Mouse (Mus musculus): Measurements from ENCODE around the gene Gpr25. TPM values are rescaled to one million over a fixed set of nuclear protein-coding genes. Genes with fewer than 3 reads are reported as not detected.

Gene Gpr25
- polyA plus RNA-seq, 1 experiment from 2014 or later: not detected

DNA sequence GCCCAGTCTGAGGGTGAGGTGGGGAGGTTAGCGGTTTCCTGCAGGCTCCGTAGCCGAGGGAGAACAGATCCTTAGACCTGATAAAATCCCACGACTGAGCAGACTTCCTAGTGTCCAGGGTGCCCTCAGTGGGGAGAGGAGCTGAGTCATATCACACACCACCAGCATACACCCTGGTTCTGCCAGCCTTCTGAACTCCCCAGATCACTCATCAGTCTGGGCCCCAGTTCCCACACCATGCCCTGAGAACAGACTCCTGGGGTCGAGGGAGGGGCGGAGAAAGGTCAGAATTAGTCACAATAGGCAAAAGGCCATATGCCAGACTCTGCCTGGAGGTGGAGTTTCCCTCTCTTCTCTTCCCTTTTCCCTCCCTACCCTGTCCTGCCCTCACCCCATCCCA is 5.5 kb downstream of the Gpr25 start:
- H3K27ac ChIP-seq: 0 out of 2 replicates have a peak overlapping the region, but pooled peaks have one; percentile 36
- H3K36me3 ChIP-seq: no peaks in the 10 kb centered on the region
- H3K27me3 ChIP-seq (ENCODE audit: insufficient read depth, poor library complexity, severe bottlenecking): peaks cover 42% of the 10 kb centered on the region
- no peaks in the 10 kb centered on the region for H3K9me3 ChIP-seq
- WGBS: 24% methylated on average over 6 of the region's 6 CpGs
- peaks cover 19% of the 10 kb centered on the region for H3K4me1 ChIP-seq
- DNase-seq (ENCODE audit: low spot score): no peak
- no peak overlapping the region for H3K4me3 ChIP-seq

DNA sequence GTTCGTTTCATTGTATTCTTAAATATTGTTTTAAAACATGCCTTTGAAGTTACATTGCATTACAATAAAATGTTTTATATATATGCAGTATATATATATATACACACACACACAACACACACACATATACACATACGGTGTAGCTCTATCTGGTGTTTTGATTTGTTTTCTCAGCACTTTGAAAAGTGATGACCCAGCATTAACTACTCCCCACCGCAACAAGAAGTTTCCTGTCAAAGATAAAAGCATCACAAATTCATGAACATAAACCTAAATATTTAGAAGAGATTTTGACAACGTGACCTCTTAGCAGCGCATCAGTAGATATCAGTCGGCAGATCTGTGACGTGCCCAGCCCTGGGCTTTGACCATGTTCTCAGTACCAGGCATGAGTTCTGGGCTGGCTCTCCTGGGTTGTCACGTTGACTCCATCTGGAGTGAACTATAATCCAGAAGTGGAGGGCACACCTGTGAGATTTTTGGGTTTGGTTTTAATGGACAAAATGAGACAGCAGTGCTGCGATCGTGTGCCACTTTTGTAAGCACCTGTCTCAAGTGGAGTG is 6.1 kb downstream of the Gpr25 start:
- H3K9me3 ChIP-seq: no peaks in the 10 kb centered on the region
- H3K4me1 ChIP-seq: peaks cover 13% of the 10 kb centered on the region
- 80% methylated on average over 10 of the region's 10 CpGs for WGBS

DNA sequence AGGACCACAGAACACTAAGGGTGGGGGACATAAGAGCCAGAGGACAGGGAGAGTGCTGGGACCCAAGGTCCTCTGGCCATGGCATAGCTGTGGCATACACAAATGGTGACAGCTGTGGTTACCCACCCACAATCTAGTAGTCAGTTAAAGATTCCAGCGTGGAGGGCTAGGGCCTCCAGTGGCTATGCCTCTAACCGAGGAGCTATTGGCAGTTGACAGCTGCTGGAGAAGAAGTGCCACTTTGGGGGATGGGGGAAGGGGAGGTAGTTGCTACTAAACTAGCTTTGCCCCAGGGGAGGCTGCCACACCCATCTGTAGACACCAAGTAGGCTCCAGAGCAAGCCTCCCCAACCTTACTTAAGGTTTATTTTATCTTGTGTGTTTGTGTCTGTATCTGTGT is 7.2 kb downstream of the Gpr25 start:
- H3K4me1 ChIP-seq: peaks cover 12% of the 10 kb centered on the region
- H3K9me3 ChIP-seq: no peaks in the 10 kb centered on the region
- H3K36me3 ChIP-seq: no peaks in the 10 kb centered on the region
- H3K27ac ChIP-seq: no peak overlapping the region
- 15% methylated on average over 2 of the region's 2 CpGs for WGBS
- DNase-seq (ENCODE audit: low spot score): no peak
- no peak overlapping the region for H3K4me3 ChIP-seq
- peaks cover 25% of the 10 kb centered on the region for H3K27me3 ChIP-seq (ENCODE audit: insufficient read depth, poor library complexity, severe bottlenecking)

More for the DNA sequence above, 6.1 kb downstream of the Gpr25 start:
- Histone ChIP-seq H3K27me3 (ENCODE audit: insufficient read depth, poor library complexity, severe bottlenecking) (peaks cover 36% of the 10 kb centered on the region), H3K36me3 (no peaks in the 10 kb centered on the region), H3K4me3 (no peak overlapping the region), H3K27ac (no peak overlapping the region)
- no peak for DNase-seq (ENCODE audit: low spot score)

DNA sequence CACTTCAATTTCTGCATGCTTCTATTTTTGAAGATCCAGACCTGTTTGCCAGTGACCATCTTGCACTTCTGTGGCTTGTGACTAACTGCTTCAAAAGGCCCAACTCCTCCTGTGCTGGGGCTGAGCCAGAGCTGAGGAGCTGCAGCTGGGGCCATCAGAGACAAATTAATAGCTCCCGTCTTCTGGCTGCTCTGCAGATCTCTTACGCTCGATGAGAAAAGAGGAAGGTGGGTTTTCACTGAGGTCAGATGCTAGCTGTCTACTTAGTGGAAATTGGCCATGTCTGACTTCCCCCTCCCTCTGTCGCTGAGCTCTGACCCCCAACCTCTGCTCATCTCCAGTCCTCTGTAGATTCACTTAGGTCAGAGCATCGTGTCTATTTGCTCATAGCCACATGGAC is 11.0 kb downstream of the Gpr25 start:
- H3K4me3 ChIP-seq: no peak overlapping the region
- H3K9me3 ChIP-seq: no peaks in the 10 kb centered on the region
- no peak for DNase-seq (ENCODE audit: low spot score)
- H3K27ac ChIP-seq: no peak overlapping the region
- no peaks in the 10 kb centered on the region for H3K4me1 ChIP-seq
- no peaks in the 10 kb centered on the region for H3K27me3 ChIP-seq (ENCODE audit: insufficient read depth, poor library complexity, severe bottlenecking)
- 66% methylated on average over 5 of the region's 5 CpGs for WGBS
- H3K36me3 ChIP-seq: no peaks in the 10 kb centered on the region

DNA sequence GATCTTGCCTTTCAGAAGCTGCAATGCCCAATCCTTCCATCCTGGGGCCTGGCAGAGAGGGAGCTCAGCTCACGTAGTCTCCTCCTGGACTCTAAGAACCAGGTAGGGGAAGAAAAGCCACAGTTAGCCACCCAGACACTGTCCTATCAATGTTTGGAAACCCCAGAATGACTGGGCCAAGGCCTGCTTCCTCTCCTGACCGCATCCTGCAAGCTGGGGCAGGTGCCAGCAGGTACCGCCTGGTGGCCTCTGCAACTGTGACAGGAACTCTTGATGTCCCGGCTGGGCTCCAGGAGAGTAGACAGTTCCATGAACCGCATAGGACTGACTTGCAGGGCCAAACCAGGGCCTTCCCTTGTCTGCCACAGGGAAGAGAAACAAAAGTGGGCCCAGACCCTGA is 13.3 kb downstream of the Gpr25 start:
- WGBS: 85% methylated on average over 5 of the region's 5 CpGs
- no peak for DNase-seq (ENCODE audit: low spot score)
- H3K9me3 ChIP-seq: no peaks in the 10 kb centered on the region

DNA sequence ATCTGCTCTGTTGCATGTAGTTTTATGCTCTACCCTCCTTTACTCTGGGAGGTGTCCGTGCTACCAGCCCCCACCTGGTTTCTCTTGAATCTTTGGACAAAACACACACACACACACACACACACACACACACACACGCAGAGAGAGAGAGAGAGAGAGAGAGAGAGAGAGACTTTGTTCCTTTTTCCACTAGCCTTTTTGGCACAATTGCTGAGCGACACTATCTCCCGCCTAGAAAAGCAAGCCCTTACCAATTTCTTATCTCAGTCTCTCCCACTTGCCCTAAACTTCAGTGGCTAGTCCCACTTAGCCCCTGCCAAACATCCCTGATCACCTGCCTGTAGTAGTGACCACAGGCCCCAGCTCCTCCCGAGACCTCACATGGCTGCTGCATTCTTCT is 16.2 kb downstream of the Gpr25 start:
- no peak overlapping the region for H3K4me3 ChIP-seq
- H3K27me3 ChIP-seq (ENCODE audit: insufficient read depth, poor library complexity, severe bottlenecking): no peaks in the 10 kb centered on the region
- H3K27ac ChIP-seq: no peak overlapping the region
- H3K9me3 ChIP-seq: no peaks in the 10 kb centered on the region
- no peaks in the 10 kb centered on the region for H3K36me3 ChIP-seq
- DNase-seq (ENCODE audit: low spot score): no peak
- no peaks in the 10 kb centered on the region for H3K4me1 ChIP-seq
- WGBS: 79% methylated on average over 5 of the region's 5 CpGs

More for the DNA sequence above, 13.3 kb downstream of the Gpr25 start:
- H3K27ac ChIP-seq: peak overlapping the region; percentile 22; the same call in 1 of the 2 replicates
- H3K27me3 ChIP-seq (ENCODE audit: insufficient read depth, poor library complexity, severe bottlenecking): no peaks in the 10 kb centered on the region
- H3K4me3 ChIP-seq: no peak overlapping the region
- H3K36me3 ChIP-seq: no peaks in the 10 kb centered on the region
- H3K4me1 ChIP-seq: no peaks in the 10 kb centered on the region

DNA sequence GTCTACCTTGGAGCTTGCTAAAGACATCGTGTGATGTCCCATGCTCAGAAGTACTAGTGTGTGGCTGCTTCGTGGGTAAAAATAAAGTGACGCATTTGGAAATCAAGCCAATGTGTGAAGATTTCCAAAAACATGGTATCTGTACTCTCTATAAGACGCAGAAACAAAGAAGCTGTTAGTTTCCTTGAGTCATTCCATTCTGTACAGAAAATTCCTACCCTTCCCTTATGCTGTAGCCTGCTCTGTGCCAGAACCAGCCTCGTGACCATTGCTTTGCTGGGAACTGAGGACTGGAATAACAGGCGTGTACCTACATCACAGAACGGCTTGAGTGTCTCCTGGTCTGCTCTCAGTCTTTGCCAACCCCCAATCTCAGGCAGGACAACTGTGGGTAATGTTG is 18.9 kb downstream of the Gpr25 start:
- Histone ChIP-seq H3K27me3 (ENCODE audit: insufficient read depth, poor library complexity, severe bottlenecking) (no peaks in the 10 kb centered on the region), H3K4me1 (no peaks in the 10 kb centered on the region), H3K36me3 (no peaks in the 10 kb centered on the region), H3K9me3 (no peaks in the 10 kb centered on the region), H3K4me3 (no peak overlapping the region), H3K27ac (no peak overlapping the region)
- WGBS: 84% methylated on average over 7 of the region's 7 CpGs
- no peak for DNase-seq (ENCODE audit: low spot score)

DNA sequence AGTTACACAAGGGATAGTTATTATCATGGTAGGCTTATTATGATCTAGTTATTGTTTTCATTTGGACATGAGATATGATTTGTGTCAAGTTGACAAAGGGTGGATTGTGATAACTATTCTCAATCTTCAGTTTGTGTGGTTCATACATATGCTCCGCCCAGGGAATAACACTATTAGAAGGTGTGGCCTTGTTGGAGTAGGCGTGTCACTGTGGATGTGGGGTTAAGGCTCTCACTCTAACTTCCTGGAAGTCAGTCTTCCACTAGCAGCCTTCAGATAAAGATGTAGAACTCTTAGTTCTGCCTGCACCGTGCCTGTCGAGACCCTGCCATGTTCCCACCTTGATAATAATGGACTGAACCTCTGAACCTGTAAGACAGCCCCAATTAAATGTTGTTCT is 22.2 kb downstream of the Gpr25 start:
- H3K9me3 ChIP-seq: no peaks in the 10 kb centered on the region
- H3K27me3 ChIP-seq (ENCODE audit: insufficient read depth, poor library complexity, severe bottlenecking): peaks cover 19% of the 10 kb centered on the region; the same call in 1 of the 2 replicates
- H3K4me1 ChIP-seq: peaks cover 13% of the 10 kb centered on the region
- no peak overlapping the region for H3K4me3 ChIP-seq
- no peak for DNase-seq (ENCODE audit: low spot score)
- H3K27ac ChIP-seq: no peak overlapping the region
- H3K36me3 ChIP-seq: no peaks in the 10 kb centered on the region
- 85% methylated on average over 4 of the region's 4 CpGs for WGBS

DNA sequence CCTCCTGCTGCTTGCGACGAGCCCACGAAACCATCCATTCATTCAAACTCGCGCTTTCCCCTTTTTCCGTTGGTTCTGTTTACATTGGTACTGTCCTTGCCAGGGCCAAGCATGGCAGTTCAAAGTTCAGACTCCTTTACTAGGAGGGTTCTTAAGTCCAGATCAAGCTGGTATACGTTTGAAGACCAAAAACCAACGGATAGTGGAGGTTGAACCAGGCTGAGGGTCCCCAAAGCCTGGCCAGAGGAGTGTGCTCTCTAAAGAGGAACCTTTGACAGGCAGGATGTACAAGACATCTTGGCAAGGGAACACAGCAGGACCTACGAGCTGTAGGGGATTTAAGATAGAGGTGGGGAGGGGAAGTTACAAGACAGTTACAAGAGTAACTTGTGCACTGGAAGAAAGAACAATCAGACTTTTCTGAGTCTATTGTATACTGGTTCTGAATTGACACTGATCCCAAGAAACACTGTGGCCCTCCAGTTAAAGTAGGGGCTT is 26.0 kb downstream of the Gpr25 start:
- 3% methylated on average over 9 of the region's 9 CpGs for WGBS
- no peak for DNase-seq (ENCODE audit: low spot score)
- Histone ChIP-seq H3K4me1 (peaks cover 40% of the 10 kb centered on the region), H3K27ac (peak overlapping the region; percentile 82), H3K27me3 (ENCODE audit: insufficient read depth, poor library complexity, severe bottlenecking) (peaks cover 56% of the 10 kb centered on the region), H3K4me3 (peak overlapping the region; percentile 70), H3K36me3 (no peaks in the 10 kb centered on the region), H3K9me3 (no peaks in the 10 kb centered on the region)

DNA sequence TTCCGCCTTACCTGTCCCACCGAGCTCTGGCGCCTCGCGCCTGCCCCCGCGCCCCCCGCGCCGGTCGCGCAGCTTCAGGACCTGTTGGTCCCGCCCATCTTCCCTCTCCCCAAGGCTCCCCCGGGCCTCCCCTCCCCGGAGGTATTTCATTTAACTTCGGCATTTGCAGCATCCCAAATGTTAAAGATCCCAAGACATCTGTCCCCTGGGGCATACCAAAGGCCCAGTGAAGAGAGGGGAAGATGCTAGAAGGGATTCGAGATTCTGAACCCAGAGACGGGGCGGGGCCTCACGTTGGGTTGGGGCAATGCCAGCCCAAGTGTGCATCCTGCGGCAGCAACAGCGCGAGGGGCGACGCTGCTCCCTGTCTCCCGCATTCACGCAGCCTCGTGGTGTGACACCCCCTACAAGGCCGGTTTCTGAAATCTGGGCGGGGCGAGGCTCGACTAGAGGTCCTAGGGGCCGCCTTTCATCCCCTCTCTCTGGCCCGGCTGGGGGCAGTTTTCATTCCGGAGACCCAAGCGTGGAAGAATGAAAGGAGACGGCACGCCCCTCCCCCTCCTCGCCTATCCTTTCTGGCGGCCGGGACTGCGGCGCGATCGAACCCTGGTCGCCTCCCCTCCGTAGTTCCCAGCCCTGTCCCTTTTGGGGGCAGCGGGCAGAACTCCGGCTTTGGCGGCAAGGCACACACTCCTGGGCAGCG is 26.6 kb downstream of the Gpr25 start, which contains the start of gene Inava:
TSS of gene Inava (minus strand) at position 373 of the 703 bp plus-strand sequence.
- peak; percentile 85 for DNase-seq (ENCODE audit: low spot score)
- H3K27ac ChIP-seq: peak within 1 kb of the TSS; percentile 82

DNA sequence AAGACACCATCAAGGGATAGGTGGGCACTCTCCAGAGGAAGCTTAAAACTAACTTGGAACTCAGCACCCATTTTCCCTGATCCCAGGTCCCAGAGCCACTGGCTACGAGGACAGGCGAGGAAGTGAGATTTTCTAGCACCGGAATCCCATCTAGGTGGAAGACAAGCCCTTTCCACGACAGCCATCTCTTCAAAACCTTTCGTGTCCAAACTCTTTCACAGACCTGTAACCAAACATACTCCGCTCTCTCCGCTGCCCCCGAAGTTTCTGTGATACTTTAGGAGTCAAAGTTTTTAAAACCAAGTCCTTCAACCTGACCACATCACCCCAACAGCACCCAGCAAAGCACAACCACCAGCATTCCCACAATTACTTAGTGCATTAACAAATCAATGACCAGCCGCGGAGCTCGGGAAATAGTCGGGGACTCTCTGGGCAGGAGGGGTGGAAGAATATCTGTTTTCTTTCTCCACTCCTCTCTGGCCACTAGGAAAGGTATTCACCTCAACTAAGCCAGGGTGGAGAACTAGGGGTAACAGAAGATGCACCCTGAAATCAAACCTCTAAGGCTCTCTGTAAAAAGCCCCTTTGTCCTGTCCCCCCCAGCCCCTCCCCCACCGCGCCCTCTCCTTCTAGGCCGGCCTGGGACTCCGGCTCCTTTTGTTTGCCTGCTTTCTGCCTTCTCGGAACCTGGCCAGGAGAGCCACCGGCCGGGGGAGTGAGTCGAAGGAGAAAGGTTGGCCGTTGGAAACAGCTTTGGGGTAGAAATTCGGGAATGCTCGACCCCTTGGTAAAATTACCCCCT is 27.5 kb downstream of the Gpr25 start:
- no peaks in the 10 kb centered on the region for H3K36me3 ChIP-seq
- peaks cover 67% of the 10 kb centered on the region for H3K27me3 ChIP-seq (ENCODE audit: insufficient read depth, poor library complexity, severe bottlenecking)
- WGBS: under 1% methylated on average over 23 of the region's 23 CpGs
- peaks cover 55% of the 10 kb centered on the region for H3K4me1 ChIP-seq
- peak overlapping the region; percentile 82 for H3K27ac ChIP-seq
- no peak for DNase-seq (ENCODE audit: low spot score)
- H3K9me3 ChIP-seq: no peaks in the 10 kb centered on the region
- peak overlapping the region; percentile 70 for H3K4me3 ChIP-seq

More for the DNA sequence above, 26.6 kb downstream of the Gpr25 start, which contains the start of gene Inava:
- under 1% methylated on average over 48 of the region's 51 CpGs for WGBS
- Histone ChIP-seq H3K4me1 (peaks cover 46% of the 10 kb centered on the region), H3K27me3 (ENCODE audit: insufficient read depth, poor library complexity, severe bottlenecking) (peaks cover 62% of the 10 kb centered on the region), H3K36me3 (no peaks in the 10 kb centered on the region), H3K4me3 (peak within 1 kb of the TSS; percentile 70), H3K9me3 (no peaks in the 10 kb centered on the region)

DNA sequence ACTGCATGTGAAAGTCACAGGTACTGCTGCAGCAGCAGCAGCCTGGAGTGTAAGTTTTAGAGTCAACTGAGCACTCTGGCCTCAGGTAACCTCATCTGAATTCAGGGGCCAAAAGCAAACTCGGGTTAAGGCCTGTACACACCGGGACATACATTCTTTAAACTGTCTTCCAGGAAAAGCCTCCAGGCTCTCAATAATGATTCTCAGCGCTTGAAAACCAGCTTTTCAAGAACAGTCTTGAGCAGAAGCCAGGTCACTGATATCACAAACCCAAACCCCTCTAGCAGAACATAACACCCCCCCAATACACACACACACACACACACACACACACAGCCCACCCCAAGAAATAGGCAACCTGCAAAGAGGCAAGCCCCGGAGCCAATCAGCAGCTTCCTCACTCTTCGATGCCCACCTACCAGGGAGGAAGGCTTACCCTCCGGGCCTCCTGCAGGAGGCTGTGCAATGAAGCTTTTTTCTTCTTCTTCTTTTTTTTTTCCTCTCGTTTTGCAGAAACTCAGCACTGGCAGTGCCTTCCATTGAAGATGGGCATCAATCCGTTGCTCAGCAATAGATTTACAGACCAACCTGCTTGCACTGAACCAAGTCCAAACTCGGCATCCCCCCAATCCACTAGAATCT is 28.3 kb downstream of the Gpr25 start:
- Histone ChIP-seq H3K4me1 (peaks cover 63% of the 10 kb centered on the region), H3K27ac (no peak overlapping the region), H3K27me3 (ENCODE audit: insufficient read depth, poor library complexity, severe bottlenecking) (peaks cover 74% of the 10 kb centered on the region), H3K36me3 (no peaks in the 10 kb centered on the region), H3K4me3 (peak overlapping the region; percentile 70), H3K9me3 (no peaks in the 10 kb centered on the region)
- 8% methylated on average over 9 of the region's 9 CpGs for WGBS
- DNase-seq (ENCODE audit: low spot score): no peak

Measured in heart, embryonic 10.5 days (tissue).